Mouse (Mus musculus) bone marrow macrophage, adult 2 months (primary cell): ENCODE results near the gene Cyp46a1.

Source experiments
- CTCF ChIP-seq: IDR thresholded peaks from 2 replicates; pipeline ENCODE4 v1.5.1; 2012; ENCODE audit warnings: low read depth, mild to moderate bottlenecking, low read length, moderate library complexity
- POLR2A ChIP-seq: IDR thresholded peaks from 2 replicates; pipeline ENCODE4 v1.6.1; 2012; ENCODE audit warnings: mild to moderate bottlenecking, low read depth, low read length, borderline replicate concordance

DNA sequence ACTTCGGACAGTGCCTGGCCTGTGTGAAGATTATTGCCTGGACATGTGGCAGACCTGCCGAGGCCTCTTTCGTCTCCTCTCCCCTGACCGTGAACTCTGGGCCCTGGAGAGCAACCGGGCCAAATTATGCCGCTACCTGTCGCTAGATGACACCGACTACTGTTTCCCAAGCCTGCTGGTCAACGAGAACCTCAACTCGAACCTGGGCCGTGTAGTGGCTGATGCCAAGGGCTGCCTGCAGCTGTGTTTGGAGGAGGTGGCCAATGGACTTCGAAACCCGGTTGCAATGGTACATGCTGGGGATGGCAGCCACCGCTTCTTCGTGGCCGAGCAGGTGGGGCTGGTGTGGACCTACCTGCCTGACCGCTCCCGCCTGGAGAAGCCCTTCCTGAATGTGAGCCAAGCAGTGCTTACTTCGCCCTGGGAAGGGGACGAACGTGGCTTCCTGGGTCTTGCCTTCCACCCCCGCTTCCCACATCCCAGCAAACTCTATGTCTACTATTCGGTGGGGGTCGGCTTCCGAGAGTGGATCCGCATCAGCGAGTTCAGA, 22.4 kb upstream of the Cyp46a1 start:
- TF ChIP-seq POLR2A, result no peak
- TF ChIP-seq CTCF, result no peak
